Mouse (Mus musculus): ENCODE measurements around the gene Wscd2.

The Wscd2 gene

DNA sequence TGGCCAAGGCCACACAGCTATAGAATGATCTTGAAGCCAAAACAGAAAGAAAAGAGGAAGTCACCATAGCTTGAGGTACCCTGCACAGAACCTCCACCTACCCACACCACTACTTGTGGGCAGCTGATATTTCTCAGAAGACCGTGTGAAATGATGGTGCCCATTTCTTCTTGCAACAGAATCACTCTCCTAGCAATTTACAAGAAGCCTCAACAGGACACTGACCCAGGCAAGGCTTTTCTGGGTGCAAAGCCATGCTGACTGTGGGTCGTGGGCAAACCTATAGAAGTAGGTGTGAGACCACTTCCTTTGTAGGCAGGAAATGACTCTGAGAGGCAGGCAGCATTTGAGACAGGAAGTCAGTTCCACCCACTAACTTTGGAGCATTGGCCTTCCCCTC lies 49.3 kb downstream of the Wscd2 start:
- DNase-seq (ENCODE audit: low spot score), result no peak

GRCm38 (mm10) chr5:113539858-113540257 lies 49.7 kb downstream of the Wscd2 start:
- DNase-seq (ENCODE audit: low spot score), result no peak

DNA sequence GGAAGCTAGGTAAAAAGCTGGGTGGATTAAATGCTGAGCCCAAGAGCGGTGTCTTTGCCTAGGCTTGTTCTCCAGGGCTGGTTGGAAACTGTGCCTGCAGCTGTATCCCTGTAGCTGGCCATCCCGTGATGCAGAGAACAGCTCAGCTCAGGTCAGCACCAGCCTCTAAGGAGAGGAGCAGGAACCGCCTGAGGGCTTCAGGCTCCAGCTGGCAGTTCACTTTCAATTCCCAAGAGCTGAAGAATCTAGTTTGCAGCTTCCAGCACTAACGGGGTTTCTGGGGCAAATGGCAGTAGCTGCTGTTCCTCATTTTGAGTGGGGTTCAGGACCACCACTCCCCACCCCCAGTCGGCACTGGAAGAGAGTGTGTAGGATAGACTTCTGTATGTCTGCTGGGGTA lies 51.1 kb downstream of the Wscd2 start:
- DNase-seq (ENCODE audit: low spot score), result no peak

DNA sequence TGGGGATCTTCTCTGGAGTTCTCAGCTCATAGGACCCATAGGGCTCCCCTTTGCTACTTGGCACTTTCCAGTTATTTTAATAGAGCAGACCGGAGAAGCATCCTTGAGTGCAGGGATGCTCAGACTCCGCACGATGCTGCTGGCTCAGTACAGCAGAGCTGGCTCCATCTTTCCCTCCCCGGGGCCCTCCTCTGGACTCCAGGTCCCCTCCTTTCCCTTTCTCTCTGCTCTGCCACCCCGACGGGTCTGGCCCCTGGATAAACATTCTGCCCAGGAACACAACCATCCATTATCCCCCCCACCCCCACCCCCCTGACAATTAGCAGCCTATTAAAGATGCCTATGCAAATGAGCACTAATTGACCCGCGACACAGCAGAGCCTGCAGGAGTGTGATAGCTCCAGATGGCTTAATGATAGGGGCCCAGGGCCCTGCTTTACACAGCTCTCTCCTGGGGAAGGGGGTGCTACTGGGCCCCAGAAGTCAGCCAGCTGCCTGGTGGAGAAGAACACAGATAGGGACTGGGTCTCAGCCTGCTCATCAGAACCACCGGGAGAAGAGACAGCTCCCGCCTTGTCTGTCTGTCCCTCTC lies 52.8 kb downstream of the Wscd2 start:
- no peak for DNase-seq (ENCODE audit: low spot score)

- peak; percentile 87 for DNase-seq (ENCODE audit: low spot score)
Observed at GRCm38 (mm10) chr5:113547949-113548700, 58.0 kb downstream of the Wscd2 start.

- DNase-seq (ENCODE audit: low spot score), result no peak
Observed at GRCm38 (mm10) chr5:113550249-113550648, 60.1 kb downstream of the Wscd2 start.

- DNase-seq (ENCODE audit: low spot score), result no peak
Observed at GRCm38 (mm10) chr5:113550759-113551158, 60.6 kb downstream of the Wscd2 start.

GRCm38 (mm10) chr5:113553402-113553897 lies 63.3 kb downstream of the Wscd2 start:
- peak; percentile 21 for DNase-seq (ENCODE audit: low spot score)

DNA sequence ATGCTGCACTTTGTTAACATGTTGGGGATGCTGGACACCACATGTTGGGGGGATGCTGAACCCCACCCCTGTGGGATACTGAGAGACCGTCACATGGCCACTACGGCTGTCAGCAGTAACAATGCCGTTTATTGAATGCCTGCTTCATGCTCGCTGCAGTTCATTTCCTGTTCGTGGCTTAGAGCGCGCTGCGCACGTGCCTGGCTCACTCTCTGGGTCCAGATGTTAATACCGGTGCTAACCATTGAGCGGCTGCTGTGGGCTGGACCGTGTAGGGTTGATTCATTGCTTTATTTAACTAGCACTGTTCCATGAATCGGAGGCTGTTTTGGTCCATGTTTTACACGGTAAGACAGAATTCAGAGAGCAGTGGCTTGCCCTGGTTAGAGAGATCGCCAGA lies 64.0 kb downstream of the Wscd2 start:
- DNase-seq (ENCODE audit: low spot score), result no peak

- DNase-seq (ENCODE audit: low spot score), result no peak
Observed at GRCm38 (mm10) chr5:113554571-113554970, 64.4 kb downstream of the Wscd2 start.

- no peak for DNase-seq (ENCODE audit: low spot score)
Observed at GRCm38 (mm10) chr5:113555684-113556083, 65.6 kb downstream of the Wscd2 start.

GRCm38 (mm10) chr5:113558065-113558464 lies 67.9 kb downstream of the Wscd2 start:
- DNase-seq (ENCODE audit: low spot score), result no peak

- DNase-seq (ENCODE audit: low spot score), result peak; percentile 55
Observed at GRCm38 (mm10) chr5:113559627-113560026, 69.5 kb downstream of the Wscd2 start.

GRCm38 (mm10) chr5:113564463-113564862 lies 74.3 kb downstream of the Wscd2 start:
- no peak for DNase-seq (ENCODE audit: low spot score)

GRCm38 (mm10) chr5:113565101-113565854 lies 75.1 kb downstream of the Wscd2 start:
- no peak for DNase-seq (ENCODE audit: low spot score)

DNA sequence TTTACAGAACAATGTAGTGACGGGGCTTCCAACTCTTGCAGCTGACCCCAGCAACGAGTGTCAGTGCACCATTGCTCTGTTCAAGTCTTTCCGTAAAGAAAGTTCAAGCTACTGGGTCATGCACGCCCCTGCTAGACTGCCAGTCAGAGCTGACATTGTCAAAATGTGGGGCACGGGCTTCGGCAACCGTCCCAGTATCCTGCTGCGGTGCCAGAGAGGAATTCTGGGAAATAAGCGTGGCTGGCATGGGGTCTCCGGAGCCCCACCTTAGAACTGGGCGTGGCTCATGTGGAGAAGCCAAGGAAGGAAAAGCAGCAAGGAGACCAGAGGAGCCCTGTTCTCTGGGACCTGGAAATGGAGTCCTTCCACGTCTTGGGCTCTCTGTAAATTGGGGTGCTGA lies 75.7 kb downstream of the Wscd2 start:
- no peak for DNase-seq (ENCODE audit: low spot score)

DNA sequence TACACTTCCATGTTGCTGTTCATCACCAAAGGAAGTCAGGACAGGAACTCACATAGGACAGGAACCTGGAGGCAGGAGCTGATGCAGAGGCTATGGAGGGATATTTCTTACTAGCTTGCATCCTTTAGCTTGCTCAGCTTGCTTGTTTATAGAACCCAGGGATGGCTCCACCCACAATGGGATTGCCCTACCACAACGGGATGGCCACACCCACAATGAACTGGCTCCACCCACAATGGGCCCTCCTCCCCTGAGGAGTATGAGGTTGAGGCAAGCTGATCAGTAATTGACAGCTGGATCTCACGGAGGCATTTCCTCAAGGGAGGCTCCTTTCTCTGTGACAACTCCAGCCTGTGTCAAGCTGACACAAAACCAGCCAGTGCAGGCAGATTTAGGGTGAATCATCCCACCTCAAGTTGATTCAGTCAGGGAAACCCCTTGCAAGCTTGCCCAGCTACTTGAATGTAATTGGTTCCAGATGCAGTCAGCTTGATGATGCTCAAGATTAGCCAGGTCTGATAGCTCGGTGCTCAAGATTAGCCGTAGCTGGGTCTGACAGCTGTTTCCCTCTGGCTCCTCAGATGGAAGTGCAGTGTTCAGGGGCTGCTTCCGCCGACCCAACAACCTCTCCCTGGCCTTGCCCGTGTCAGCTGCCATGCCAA lies 80.1 kb downstream of the Wscd2 start:
- DNase-seq (ENCODE audit: low spot score), result peak; percentile 89

- no peak for DNase-seq (ENCODE audit: low spot score)
Observed at GRCm38 (mm10) chr5:113577555-113577954, 87.4 kb downstream of the Wscd2 start.

GRCm38 (mm10) chr5:113578428-113578827 lies 88.3 kb downstream of the Wscd2 start:
- DNase-seq (ENCODE audit: low spot score), result no peak

DNA sequence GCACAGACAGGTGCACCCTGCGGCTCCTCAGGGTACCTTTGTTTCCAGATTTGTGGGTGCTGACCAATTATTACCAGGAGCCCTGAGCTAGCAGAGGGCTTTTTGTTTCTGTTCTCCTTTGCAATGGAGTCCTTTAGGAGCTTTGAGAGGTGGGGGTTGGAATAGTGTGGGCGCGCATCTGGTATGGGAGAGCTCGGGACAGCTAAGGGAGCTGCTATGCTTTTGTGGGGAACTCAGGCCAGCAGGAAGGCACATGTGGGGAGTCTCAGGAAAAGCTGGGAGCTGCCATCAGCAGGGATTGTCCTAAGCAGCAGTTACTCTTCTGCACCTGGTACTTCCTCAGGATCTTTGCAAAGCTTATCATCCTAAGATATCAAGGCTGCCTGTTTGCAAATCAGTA lies 89.0 kb downstream of the Wscd2 start:
- no peak for DNase-seq (ENCODE audit: low spot score)

GRCm38 (mm10) chr5:113580248-113580647 lies 90.1 kb downstream of the Wscd2 start:
- DNase-seq (ENCODE audit: low spot score), result no peak

- DNase-seq (ENCODE audit: low spot score), result no peak
Observed at GRCm38 (mm10) chr5:113580801-113581200, 90.7 kb downstream of the Wscd2 start.

Measured in MN1 (cell line).